Mouse (Mus musculus) embryo, embryonic 10.5 days (tissue): ENCODE measurements at regions not wholly inside any gene's neighbourhood (a gene's known extent, or its start where the extent isn't known, plus 50 kb on each side); places are given as distances from the start of the nearest gene placed in this dataset.
A peak's percentile ranks its signal among the peaks of the same experiment; 100 is the strongest.
"Not testable (repeated sequence)": the region's sequence is repeated elsewhere in the genome, so short reads cannot be mapped to it uniquely, and the experiment has no call there.

Experiments
- DNase-seq: peaks from one replicate; pipeline ENCODE4 v3.0.0-alpha.2; 2015; ENCODE audit warnings: low spot score

GRCm38 (mm10) chr6:79619991-79620390 is 197.7 kb upstream of the Gm20594 start:
- DNase-seq, result no peak

DNA sequence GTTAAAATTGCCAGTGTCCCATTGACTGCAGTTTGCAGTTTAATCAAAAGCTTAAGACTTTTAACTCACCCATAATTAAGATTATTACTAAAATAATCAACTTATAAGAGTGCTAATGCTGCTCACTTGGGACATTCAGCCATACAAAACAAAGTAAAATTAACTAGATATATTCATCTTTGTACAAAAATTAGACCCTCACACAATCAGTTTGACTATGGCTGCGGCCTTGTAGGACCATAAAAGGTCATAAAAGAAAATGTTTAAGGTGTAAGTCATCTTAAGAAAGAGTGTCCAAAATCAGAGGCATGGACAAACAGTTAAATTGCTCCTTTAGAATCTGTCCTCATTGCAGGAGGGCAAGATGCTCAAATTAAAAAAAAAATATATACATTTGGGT is 186.0 kb upstream of the Gm20594 start:
- DNase-seq, result not testable (repeated sequence)

GRCm38 (mm10) chr6:79651286-79651685 is 166.4 kb upstream of the Gm20594 start:
- peak; percentile 5 for DNase-seq
